Mouse (Mus musculus): ENCODE data around the gene Med9.

Gene Med9

DNA sequence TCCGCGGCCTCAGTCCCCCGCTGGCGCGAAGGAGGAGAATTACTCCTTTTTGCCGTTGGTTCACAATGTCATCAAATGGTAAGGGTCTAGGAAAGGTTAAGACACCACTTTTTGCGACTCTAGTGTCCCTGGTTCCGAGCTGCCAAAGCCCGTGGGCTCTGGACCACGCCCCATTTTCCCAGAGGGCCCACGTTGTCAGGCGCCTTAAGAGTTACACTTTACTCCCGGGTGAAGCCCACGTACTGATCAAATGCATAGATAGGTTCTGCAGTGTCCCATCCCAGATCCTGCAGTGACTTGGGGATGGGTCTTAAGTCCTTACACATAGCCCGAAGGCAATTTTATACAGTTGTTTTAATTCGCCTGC, 378 bp downstream of the Med9 start:
- no peak for DNase-seq

DNA sequence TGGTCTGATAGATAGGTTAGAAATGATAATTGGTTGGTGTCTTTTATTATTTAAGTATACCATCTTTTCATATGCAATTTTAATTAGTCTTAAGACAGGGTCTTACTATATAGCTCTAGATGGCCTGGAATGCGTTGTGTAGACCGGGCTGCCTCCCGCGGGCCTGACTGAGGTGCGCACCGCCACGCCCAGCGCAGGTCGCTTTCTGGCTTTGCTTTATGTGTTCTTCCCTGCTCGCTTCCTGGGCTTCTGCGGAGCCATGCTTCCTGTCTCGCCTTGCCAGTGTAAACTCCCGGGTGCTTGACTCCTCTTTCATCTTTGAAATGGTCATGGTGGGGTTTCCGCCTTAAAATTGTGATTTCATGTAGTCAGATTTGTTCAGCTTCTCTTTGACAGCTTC, 4.9 kb downstream of the Med9 start:
- no peak for DNase-seq

DNA sequence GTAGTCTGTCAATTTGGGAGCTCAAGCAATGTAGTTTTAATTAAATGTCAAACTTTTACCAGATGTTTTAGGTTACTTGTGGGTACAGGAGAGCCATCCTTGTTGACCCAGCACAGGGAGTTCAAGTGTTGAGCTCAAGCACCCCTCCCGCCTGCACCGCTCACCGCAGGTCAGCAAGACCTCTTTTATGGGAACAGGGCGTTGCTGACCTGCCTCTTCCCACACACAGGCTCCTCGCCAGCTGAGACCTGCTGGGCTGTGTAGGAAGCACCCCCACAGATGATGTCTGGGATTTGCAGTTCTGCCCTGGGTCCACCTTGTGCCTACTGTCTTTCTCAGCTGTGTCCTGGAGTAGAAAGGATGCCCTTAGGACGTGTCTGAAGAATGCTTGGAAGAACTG, 8.7 kb downstream of the Med9 start:
- DNase-seq = no peak

DNA sequence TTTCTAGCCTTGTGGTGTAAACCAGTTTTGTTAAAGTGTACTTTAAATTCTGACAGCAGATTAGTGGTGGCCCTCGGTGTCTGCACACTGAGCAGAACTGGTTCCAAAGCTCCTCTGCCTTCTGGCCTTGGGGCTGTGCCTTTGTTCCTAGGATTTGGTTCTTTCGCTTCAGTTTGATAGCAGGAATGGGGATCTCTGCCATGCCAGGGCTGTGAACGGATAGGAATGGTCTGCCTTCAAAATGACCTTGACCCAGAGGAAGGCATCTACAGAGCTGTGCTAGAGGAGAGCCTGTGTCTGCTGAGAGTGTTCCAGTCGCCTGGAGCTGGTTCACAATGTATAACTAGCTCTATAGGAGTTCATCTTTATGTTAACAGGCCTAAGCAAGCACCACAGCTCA, 11.4 kb downstream of the Med9 start:
- DNase-seq = no peak

DNA sequence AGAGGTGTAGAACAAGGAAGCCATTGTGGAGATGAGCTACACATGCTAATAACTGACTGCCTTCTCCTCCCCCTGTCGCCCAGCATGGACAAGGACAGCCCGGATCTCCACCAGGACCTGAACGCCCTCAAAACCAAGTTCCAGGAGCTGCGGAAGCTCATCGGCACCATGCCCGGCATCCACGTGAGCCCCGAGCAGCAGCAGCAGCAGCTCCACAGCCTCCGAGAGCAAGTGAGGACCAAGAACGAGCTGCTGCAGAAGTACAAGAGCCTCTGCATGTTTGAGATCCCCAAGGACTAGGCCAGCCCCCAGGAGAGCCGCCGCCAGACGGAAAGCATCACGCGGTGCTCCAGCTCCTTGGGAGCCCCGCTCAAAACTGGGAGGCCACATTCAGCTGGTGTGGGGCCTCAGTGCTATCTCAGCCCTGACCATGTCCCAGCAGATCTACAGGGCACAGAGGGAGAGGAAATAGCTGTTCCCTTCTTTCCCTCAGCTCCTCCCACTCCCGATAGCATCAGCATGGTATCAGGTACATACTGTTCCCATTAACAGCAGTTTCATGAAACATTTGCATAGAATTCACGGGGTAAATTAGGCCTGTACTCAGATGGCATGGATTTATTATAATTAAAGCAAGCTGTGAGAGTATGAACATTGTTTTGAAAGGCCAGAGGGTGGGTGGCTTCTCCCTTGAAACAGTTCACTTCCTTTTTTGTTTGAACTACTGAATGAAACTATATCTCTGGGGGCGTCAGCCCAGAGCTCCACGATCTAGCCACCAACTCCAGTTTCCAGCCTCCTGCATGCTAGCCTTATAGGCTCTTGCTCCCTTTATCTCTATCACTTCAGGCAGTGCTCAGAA, 12.7 kb downstream of the Med9 start:
- DNase-seq = no peak

DNA sequence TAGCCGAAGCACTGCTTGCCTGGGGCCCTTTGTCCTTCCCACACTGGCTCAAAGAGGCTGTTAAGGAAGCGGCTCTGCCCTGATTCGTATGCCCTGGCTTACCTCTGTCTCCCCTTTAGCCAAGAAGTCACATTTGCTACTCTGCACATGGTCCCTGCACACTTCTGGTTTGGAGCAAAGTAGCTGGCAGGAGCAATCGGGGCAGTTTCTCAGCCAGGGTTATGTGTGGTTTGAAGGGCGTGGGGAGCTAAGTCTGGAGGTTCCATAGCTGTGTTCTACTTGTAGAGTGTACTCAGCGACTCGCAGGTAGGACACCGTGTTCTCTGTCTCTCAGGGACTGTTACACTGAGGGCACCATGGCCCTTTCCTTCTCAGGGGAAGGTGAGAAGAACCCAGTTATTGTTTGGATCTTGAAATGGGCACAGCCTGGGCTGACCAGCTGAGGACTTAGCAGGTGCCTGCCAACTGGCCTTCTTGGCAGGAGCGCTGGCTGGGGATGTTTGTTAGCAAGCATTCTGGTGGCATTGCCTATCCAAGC, 13.4 kb downstream of the Med9 start:
- DNase-seq = no peak

DNA sequence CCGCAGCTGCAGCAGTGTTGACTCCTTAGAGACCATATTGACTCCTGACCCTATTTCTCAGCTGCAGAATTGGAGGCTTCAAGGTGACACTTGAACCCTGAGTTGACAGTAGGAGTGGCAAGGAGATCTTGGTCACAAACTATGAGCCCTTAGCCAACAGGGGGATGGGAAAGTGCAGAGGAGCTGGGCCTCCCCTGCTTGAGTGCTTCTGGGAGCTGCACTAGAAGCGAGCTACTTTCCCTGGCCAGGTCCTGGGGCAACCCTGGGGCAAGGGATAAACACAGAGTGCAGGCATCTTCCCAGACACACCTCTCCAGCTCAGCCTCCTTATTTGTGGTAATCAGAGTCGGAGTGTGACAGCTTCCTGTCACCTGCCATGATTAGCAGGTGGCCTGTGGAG, 14.6 kb downstream of the Med9 start:
- DNase-seq = no peak

DNA sequence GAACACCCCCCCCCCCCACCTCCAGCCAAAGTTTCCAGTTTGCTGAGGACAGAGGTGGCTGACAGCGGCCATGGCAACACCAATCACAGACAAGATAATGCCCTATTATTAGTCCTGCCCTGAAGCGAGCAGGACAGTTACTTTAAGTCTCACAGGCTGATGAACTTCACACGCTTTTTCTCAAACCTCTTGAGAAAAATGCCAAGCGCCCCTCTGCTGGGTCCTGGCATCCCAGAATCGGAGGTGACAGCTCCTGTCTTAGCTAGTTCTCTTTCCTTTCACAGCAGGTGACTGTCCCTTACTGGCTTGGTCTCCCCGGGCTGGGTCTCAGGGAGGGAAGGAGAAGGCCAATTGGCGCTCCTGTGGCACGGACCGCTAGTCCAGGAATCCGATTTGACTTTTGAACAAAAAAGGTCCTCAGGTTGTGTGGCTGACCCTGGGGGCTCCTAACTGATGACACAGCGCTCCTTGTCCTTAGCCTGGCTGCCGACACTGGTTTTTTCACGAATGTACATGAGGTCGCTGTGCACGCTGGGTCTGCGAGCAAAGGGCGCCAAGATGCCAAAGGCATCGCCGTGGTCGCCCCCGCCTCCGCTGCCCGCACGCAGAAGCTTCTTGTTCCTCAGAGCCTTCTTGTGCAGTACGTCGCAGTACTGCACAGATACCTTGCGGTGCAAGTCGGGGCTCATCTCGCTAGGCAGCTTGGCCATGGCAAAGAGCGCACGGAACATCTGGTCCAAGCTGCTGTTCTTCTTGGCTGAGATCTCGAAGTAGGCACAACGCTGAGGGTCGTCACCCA, 15.6 kb downstream of the Med9 start:
- DNase-seq = no peak

DNA sequence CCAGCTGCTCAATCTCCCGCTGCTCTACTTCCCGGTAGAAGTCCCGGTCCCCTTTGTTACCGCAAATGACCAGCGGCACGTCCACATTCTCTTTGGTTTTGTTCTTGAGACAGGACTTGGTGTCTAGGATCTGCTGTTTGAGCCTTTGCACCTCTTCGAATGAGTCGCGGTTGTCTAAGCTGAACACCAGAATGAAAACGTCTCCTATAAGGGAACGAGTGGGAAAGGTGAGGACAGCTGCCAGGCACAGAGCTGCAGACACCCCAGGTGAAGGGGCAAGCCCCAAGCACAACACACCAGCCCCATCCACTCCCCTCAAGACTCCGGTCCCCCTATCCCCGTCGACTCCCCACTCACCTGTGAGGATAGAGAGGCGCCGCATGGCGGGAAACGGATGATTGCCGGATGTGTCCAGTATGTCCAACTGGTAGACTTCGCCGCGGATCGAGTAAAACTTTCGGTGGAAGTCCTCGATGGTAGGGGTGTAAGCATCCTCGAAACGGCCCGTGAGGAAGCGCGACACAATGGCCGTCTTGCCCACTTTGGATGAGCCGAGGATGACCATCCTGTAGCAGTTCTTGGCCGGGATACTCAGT, 16.3 kb downstream of the Med9 start:
- DNase-seq = no peak

DNA sequence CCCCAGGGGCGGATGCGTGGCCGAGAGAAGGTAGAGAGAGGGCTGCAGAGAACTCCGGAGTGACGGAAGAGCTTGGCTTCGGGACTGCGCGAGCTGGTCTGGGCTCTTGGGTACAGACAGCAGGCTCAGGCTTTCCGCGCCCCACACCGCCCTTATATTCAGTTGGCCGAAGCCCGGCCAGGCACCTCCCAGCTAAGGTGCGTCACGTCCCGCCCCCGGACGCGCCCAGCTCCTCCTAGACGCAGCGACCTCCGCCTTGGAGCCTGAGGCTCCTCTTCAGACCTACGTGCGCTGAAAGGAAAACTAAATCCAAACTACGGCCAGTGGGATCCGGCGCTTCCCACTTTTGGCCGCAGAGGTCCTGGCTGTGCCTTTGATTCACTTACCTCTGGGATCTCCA, 16.8 kb downstream of the Med9 start, which contains the start of gene Rasd1:
Gene Rasd1, minus strand, starts transcription at position 127 of the 400 bp plus-strand sequence.
- DNase-seq = peak; percentile 79

DNA sequence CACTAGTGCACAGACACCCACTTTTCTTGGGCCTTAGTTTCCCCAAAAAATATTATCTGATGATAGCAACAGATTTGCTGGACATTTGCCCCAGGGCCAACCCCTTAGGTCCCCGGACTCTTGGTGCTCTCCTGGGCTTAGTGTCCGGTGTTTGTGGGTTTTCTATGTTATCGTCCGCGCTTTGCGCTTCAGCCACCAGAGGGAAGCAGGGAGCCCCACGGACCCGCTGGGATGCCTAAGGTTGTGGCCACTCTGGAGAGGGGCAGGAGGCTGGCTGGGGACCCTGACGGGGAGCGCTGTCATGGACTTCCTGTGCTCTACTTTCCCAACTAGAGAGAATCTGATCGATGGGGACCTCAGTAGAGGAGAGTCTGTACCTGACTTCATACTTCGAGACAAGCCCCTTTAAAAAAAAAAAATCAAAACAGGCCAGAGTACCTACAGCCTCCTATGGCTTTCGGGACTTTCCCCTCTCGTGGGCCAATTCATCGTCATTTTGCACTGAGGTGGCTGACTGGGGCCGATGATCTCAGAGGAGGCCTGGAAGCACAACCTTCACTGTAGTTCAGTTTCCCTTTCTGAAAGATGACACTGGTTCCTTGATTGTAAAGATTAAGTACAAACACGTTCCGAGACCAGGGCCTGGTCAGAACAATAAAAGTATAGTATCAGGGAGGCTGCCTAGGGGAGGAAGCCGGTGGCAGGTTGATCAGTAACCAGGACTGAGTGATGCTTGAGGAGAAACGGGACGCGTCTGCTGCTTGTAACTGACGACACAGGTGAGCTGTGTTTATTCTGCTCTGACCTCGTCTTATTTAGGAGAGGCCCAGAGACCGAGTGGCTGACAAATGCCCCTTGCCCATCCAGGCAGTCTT, 17.5 kb downstream of the Med9 start:
- DNase-seq = peak; percentile 63

DNA sequence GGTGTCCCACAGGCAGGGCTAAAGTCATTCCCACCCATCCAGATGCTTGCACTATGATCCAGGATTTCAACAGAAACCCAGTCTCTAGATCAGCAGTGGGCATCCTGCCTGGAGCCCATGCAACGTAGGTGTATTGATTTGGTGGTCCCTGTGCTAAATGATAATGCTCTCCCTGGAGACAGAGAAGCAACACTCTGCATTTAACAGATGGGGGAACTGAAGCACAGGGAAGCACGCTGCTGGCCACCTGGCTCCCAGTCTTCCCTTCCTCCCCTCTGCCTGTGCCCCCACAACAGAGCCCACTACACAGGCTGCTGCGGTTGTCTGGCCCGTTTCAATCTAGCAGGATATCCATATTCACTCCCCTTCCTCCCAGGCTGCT, 18.1 kb downstream of the Med9 start:
- DNase-seq = no peak

DNA sequence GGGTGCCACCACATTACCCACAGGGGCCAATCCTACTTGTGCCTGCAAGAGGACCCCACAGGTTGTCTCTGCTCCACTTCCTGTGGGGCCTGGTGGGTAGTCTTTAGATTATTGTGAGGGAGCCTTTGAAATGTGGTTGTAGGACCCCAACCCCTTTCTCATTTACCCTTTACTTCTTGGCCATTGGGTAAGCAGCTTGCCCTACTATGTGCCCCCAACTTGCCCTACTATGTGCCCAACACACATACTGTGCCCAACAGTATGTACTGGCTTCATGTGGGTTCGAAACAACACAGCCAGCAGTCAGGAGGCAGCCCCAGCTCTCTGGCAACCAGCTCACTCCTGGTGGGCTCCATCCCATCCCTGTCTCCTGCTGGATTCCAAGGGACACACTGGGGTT, 19.8 kb downstream of the Med9 start:
- DNase-seq = no peak

DNA sequence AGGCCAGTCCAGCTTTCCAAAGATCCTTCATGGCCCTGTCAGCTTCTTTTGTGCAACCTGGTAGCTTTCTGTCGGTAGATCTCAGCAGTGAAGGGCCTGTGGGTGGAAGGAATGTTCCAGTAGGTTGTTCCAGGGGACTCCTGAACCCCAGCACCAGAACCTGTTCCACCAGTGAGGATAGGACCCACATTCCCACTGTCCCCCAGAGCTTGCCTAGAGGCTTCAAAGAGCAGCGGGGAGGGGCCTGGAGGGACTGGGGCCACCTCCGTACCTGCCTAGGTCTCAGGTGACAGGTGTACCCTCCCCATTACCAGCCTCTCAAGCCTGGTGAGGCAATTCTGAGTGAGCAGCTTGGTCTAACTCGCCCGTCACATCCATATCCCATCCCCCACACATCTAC, 22.8 kb downstream of the Med9 start:
- DNase-seq = no peak

DNA sequence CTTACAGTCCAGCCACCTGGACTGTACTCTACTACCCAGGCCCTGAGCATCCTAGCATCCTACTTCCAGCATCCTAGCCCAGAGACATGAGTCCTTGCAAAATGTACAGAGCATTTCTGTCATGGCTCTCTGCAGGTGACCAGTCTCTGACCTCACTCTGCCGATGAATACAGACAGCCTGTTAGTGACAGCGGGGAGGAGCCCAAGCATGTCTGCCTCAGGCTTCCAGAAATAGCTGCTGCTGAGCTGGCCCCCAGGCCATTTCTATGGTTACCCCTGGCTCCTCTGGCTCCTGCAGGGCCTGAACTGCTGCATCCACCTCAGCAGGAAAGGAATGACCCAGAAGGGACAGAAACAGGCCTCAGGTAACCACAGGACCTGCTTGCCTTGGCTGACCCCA, 23.7 kb downstream of the Med9 start:
- DNase-seq = no peak

DNA sequence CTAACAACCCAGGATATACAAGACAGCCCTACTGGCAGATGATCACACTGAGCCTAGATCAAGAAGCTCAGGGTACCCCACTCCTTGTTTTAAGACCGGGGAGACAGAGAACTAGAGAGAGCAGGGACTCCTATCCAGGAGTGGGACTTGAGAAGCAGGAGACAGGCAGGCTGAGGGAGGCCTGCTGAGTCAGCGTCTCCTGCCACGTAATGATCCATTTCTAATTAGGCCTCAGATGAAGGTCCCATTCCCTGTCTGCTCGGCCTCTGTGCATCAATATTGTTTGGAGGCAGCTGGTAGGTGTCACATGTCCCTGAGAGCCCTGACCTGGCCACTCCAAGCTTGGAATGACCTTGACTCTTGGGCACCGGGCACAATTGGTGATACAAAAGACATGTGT, 25.4 kb downstream of the Med9 start:
- DNase-seq = no peak

DNA sequence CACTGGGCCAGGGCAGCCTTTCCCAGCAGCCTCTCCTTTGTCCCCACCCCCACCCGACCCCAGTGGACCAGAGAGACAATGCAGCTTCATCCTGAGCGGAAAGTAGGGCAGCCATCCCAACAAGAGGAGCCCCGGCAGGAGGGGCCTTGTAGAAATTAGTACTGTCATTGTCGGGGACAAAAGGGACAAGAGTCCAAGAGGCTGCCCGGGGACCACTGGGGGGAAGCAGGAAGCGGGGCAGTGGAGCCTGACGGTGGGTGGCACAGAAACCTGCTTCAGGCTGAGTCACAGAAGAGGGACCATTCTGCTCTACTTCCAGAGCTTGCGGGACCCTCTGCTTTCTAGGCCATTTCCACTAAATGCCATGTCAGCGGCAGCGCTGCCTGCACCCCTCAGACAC, 27.2 kb downstream of the Med9 start:
- no peak for DNase-seq

DNA sequence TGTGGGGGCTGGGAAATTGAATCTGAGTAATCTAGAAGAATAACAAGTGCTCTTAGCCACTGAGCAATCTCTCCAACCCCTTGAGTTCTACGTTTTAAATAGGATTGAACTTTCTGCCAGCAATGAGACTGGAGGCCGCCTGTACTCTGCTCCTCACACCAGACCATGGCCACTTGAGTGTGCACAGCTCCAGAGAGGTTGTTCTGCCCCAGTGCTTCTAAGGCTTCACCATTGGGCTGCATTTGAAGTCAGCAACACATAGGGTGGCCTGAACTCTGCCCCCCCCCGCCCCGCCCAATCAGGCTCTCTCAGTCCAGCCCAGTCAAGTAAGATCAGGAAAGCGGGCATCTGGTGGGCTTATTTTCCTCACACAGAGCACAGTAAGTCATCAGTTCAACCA, 29.8 kb downstream of the Med9 start:
- no peak for DNase-seq

DNA sequence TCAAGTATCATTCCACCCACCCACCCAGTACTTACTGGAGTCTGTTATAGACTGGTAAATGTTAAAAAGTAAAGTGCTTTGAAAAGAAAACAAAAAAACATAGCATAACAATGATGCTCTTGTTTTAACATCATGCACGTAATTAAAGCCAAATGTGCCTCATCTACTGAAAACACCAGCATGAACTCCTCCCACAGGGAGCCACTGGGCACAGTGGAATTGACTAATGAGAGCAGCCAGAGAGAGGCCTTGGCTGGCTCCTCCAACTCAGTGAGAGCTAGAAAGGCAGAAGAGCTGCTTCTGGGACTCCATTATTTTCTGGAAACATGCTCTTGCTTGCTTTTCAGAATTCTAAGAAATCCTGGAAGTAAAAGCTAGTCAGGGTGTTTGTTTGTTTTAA, 41.4 kb downstream of the Med9 start:
- DNase-seq = no peak

DNA sequence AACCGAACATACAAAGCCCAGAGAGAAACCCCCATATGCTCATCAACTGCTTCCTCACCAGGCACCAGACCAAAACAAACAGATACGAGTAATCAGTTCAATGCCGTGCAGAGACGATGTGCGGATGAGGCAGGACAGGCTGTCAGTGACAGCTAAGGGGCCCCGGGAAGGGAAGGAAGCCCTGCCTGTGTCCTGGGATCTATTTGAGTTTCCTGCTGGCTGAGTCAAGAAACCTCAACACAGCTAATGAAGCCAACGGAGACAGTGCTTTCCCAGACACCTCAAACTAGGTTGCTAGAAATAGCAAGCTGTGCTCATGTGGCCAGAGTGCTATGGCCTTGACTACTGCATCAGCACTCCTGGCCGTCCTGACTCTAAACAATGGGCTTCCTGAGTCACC, 43.4 kb downstream of the Med9 start:
- DNase-seq = no peak

DNA sequence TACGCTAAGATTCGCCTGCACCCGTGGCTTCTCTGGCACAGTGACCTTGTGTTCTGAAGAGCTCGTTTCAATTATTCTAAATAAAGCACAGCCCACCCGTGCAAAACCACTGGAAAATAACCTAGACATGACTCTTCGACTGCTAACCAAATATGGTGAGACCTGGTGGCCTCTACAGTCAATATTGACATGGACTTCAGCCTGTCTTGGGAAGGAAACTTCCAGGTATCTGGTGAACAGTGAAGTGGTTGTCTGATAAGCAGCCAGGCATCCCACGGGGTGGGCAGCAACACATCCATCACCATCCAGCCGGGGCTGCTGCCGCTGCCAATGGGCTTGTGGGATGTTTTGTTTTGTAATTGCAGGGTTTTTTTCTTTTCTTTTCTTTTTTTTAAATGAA, 46.3 kb downstream of the Med9 start:
- no peak for DNase-seq

DNA sequence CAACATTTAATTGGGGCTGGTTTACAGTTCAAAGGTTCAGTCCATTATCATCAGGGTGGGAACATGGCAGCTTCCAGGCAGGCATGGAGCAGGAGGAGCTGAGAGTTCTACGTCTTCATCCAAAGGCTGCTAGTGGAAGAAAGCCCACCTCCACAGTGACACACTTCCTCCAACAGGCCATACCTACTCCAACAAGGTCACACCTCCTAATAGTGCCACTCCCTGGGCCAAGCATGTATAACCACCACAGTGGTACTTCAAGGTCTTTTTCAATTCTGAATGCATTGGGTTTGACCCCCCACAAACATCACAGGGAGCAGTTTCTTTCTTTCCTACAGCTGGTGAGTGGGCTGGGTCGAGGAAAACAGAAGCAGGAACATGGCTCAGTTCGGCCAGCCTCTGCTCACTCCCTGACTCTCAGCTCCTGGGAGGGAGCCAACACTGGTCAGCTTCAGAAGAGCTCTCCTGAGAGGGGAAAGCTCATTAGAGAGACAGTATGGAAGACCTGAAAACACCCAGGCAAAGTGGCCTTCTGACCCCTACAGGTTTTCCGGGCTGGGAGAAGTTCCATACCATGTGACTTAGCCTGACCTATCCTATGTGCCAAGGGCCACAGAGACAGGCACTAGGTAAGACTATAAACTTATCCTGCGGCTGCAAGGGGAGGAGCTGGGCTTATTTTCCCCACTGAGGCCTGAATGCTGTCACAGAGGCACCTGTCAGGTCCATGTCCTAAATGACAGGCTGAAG, 53.4 kb downstream of the Med9 start:
- DNase-seq = no peak
